Mouse (Mus musculus): ENCODE measurements around the gene Gopc. TPM values are rescaled to one million over a fixed set of nuclear protein-coding genes. Genes with fewer than 3 reads are reported as not detected.

Gopc gene
- polyA plus RNA-seq, 1 experiment from 2014 or later: 20.2 TPM

GRCm38 (mm10) chr10:52377813-52378212 is 4.1 kb downstream of the Gopc start:
- no peak for ATAC-seq (ENCODE audit: low read depth)
- WGBS: 86% methylated on average over 2 of the region's 2 CpGs
- H3K4me1 ChIP-seq (replicated peaks; ENCODE audit: control insufficient read depth, insufficient read depth, low read length): 0 out of 2 replicates have a peak, but pooled peaks cover 1% of the 10 kb centered on the region
- H3K36me3 ChIP-seq (ENCODE audit: control insufficient read depth, insufficient read depth, low read length): no peaks in the 10 kb centered on the region
- H3K9me3 ChIP-seq (ENCODE audit: control insufficient read depth, low read length): no peaks in the 10 kb centered on the region
- no peaks in the 10 kb centered on the region for H3K27me3 ChIP-seq (ENCODE audit: control insufficient read depth, insufficient read depth, low read depth, low read length)
- H3K4me3 ChIP-seq (ENCODE audit: low read length): no peak overlapping the region
- H3K4me2 ChIP-seq (ENCODE audit: low read depth, low read length): no peak overlapping the region
- H3K9ac ChIP-seq (ENCODE audit: low read length): no peak overlapping the region
- no peak overlapping the region for H3K27ac ChIP-seq (ENCODE audit: low read length)

DNA sequence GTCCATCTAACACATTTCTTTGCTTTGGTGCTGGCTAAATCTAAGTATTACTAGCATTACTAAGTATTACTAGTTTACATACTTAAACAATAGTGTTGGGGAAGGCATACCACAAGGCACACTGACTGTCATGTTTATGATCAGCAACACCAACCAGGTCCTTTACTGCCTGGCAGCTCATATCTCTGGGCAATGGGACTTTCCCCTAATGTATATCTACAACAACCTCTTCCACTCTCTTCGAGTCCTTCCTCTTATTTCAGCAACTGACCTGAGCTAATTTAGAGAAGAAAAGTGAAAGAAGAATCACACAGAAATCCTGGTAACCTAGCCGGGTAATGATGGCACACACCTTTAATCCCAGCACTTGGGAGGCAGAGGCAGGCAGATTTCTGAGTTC is 5.5 kb downstream of the Gopc start:
- WGBS: 87% methylated on average over 2 of the region's 2 CpGs
- Histone ChIP-seq H3K9ac (ENCODE audit: low read length) (no peak overlapping the region), H3K27me3 (ENCODE audit: control insufficient read depth, insufficient read depth, low read depth, low read length) (no peaks in the 10 kb centered on the region), H3K4me1 (replicated peaks; ENCODE audit: control insufficient read depth, insufficient read depth, low read length) (no peaks in the 10 kb centered on the region), H3K4me3 (ENCODE audit: low read length) (no peak overlapping the region), H3K9me3 (ENCODE audit: control insufficient read depth, low read length) (no peaks in the 10 kb centered on the region), H3K4me2 (ENCODE audit: low read depth, low read length) (no peak overlapping the region), H3K36me3 (ENCODE audit: control insufficient read depth, insufficient read depth, low read length) (no peaks in the 10 kb centered on the region), H3K27ac (ENCODE audit: low read length) (no peak overlapping the region)
- ATAC-seq (ENCODE audit: low read depth): no peak

DNA sequence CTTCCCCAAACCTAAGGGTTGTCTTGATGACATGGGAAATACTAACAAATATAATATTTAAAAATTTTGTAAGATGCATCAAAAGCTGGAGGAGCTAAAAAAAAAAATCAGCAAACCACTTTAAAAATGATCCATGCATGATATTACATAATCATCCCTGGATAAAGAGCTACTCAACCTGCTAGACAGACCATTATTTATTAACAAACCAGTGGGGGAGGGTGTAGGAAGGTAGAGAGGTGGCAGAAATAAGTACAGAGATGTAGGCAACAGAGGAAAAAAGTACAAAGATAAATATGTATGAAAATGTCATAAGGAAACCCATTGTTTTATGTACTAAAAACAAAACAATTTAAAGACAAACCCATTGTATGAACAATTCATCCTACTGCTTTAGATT is 7.3 kb downstream of the Gopc start:
- H3K4me1 ChIP-seq (replicated peaks; ENCODE audit: control insufficient read depth, insufficient read depth, low read length): no peaks in the 10 kb centered on the region
- no peak overlapping the region for H3K4me3 ChIP-seq (ENCODE audit: low read length)
- ATAC-seq (ENCODE audit: low read depth): no peak
- no peak overlapping the region for H3K27ac ChIP-seq (ENCODE audit: low read length)
- peaks cover 3% of the 10 kb centered on the region; the same call in 1 of the 2 replicates for H3K36me3 ChIP-seq (ENCODE audit: control insufficient read depth, insufficient read depth, low read length)
- H3K9me3 ChIP-seq (ENCODE audit: control insufficient read depth, low read length): no peaks in the 10 kb centered on the region
- no peaks in the 10 kb centered on the region for H3K27me3 ChIP-seq (ENCODE audit: control insufficient read depth, insufficient read depth, low read depth, low read length)
- H3K4me2 ChIP-seq (ENCODE audit: low read depth, low read length): no peak overlapping the region
- no peak overlapping the region for H3K9ac ChIP-seq (ENCODE audit: low read length)

- H3K36me3 ChIP-seq (ENCODE audit: control insufficient read depth, insufficient read depth, low read length): peaks cover 3% of the 10 kb centered on the region; the same call in 1 of the 2 replicates
- H3K27me3 ChIP-seq (ENCODE audit: control insufficient read depth, insufficient read depth, low read depth, low read length): no peaks in the 10 kb centered on the region
- no peak overlapping the region for H3K27ac ChIP-seq (ENCODE audit: low read length)
- no peaks in the 10 kb centered on the region for H3K9me3 ChIP-seq (ENCODE audit: control insufficient read depth, low read length)
- WGBS: 68% methylated on average over 4 of the region's 4 CpGs
- ATAC-seq (ENCODE audit: low read depth): no peak
- H3K9ac ChIP-seq (ENCODE audit: low read length): no peak overlapping the region
- H3K4me3 ChIP-seq (ENCODE audit: low read length): no peak overlapping the region
- H3K4me1 ChIP-seq (replicated peaks; ENCODE audit: control insufficient read depth, insufficient read depth, low read length): no peaks in the 10 kb centered on the region
- H3K4me2 ChIP-seq (ENCODE audit: low read depth, low read length): no peak overlapping the region
Observed at GRCm38 (mm10) chr10:52373834-52374233, 8.1 kb downstream of the Gopc start.

DNA sequence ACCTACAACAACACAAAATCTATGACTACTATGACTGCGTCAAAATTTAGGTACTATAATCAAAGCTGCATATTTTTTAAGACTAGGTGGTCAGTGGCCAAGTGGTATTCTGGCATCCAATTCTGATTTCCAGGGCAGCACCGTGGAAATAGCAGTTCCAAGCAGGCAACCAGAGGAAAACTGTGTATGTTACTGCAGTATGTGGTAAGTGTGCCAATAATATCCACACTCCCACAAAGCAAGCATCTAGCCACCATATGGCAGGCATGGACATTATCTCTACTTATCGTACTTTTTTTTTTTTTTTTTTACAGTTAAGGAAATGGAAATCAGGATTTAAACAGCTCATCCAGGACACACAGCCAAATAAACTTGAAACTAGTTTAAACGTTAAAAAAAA is 13.5 kb downstream of the Gopc start:
- H3K4me1 ChIP-seq (replicated peaks; ENCODE audit: control insufficient read depth, insufficient read depth, low read length): no peaks in the 10 kb centered on the region
- H3K36me3 ChIP-seq (ENCODE audit: control insufficient read depth, insufficient read depth, low read length): peaks cover 3% of the 10 kb centered on the region; the same call in 1 of the 2 replicates
- no peaks in the 10 kb centered on the region for H3K27me3 ChIP-seq (ENCODE audit: control insufficient read depth, insufficient read depth, low read depth, low read length)
- H3K4me3 ChIP-seq (ENCODE audit: low read length): no peak overlapping the region
- no peak overlapping the region for H3K27ac ChIP-seq (ENCODE audit: low read length)
- no peak for ATAC-seq (ENCODE audit: low read depth)
- WGBS: 74% methylated on average over 4 of the region's 4 CpGs
- no peaks in the 10 kb centered on the region for H3K9me3 ChIP-seq (ENCODE audit: control insufficient read depth, low read length)
- H3K9ac ChIP-seq (ENCODE audit: low read length): no peak overlapping the region
- no peak overlapping the region for H3K4me2 ChIP-seq (ENCODE audit: low read depth, low read length)

- Histone ChIP-seq H3K4me3 (ENCODE audit: low read length) (no peak overlapping the region), H3K9ac (ENCODE audit: low read length) (no peak overlapping the region), H3K36me3 (ENCODE audit: control insufficient read depth, insufficient read depth, low read length) (no peaks in the 10 kb centered on the region; the same call in 1 of the 2 replicates), H3K27me3 (ENCODE audit: control insufficient read depth, insufficient read depth, low read depth, low read length) (no peaks in the 10 kb centered on the region), H3K4me1 (replicated peaks; ENCODE audit: control insufficient read depth, insufficient read depth, low read length) (no peaks in the 10 kb centered on the region), H3K9me3 (ENCODE audit: control insufficient read depth, low read length) (no peaks in the 10 kb centered on the region), H3K27ac (ENCODE audit: low read length) (no peak overlapping the region), H3K4me2 (ENCODE audit: low read depth, low read length) (no peak overlapping the region)
- 88% methylated on average over 9 of the region's 9 CpGs for WGBS
- ATAC-seq (ENCODE audit: low read depth): no peak
Observed at GRCm38 (mm10) chr10:52360862-52361609, 20.9 kb downstream of the Gopc start.

DNA sequence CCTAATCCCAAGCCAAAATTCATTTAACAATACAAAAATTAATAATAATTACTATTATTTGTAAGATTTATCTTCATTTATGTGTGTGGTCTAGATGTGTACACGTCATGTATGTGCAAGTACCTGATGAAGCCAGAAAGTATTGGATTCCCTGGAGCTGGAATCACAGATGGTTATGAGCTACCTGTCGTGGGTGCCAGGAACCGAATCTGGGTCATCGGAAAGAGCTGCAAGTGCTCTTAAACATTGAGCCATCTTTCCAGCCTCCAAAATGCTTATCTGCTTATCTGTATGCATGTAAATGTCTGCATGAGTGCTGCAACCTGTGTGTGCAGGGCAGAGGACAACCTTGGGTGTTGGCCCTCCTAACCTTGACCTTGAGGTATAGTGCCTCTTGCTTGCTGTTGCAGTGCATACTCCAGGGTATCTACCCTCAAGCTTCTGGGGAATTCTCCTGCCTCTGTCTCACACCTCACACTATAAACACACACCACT is 21.6 kb downstream of the Gopc start:
- Histone ChIP-seq H3K4me3 (ENCODE audit: low read length) (no peak overlapping the region), H3K9me3 (ENCODE audit: control insufficient read depth, low read length) (no peaks in the 10 kb centered on the region), H3K27me3 (ENCODE audit: control insufficient read depth, insufficient read depth, low read depth, low read length) (no peaks in the 10 kb centered on the region), H3K9ac (ENCODE audit: low read length) (no peak overlapping the region), H3K27ac (ENCODE audit: low read length) (no peak overlapping the region), H3K36me3 (ENCODE audit: control insufficient read depth, insufficient read depth, low read length) (no peaks in the 10 kb centered on the region; the same call in 1 of the 2 replicates), H3K4me1 (replicated peaks; ENCODE audit: control insufficient read depth, insufficient read depth, low read length) (no peaks in the 10 kb centered on the region), H3K4me2 (ENCODE audit: low read depth, low read length) (no peak overlapping the region)
- ATAC-seq (ENCODE audit: low read depth): no peak
- WGBS: 95% methylated on average over 4 of the region's 4 CpGs

DNA sequence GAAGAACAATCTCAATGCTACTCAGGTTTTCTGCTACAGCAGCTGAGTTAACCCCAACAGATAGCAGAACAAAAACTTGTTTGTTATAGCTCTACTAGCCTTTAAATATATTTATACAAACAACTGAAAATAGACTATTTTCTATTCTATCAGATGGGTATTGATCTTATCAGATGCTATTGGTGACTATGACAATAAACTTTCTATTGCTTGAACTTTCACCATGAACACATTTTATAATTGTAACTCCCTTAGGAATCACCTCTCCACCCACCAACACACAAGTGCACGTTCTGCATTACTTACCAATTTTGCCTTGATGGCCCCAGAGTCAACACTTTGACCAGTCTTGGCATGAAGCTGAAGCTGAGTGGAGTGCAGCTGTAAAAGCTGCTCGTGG is 23.5 kb downstream of the Gopc start, which contains the start of gene Gm26741:
Gm26741 (plus strand) TSS at position 301 of the 400 bp plus-strand sequence.
- no peaks in the 10 kb centered on the region for H3K27me3 ChIP-seq (ENCODE audit: control insufficient read depth, insufficient read depth, low read depth, low read length)
- ATAC-seq (ENCODE audit: low read depth): no peak
- H3K36me3 ChIP-seq (ENCODE audit: control insufficient read depth, insufficient read depth, low read length): no peaks in the 10 kb centered on the region; the same call in 1 of the 2 replicates
- H3K4me1 ChIP-seq (replicated peaks; ENCODE audit: control insufficient read depth, insufficient read depth, low read length): no peaks in the 10 kb centered on the region
- no peak within 1 kb of the TSS for H3K4me3 ChIP-seq (ENCODE audit: low read length)
- no peak within 1 kb of the TSS for H3K27ac ChIP-seq (ENCODE audit: low read length)
- no peak within 1 kb of the TSS for H3K9ac ChIP-seq (ENCODE audit: low read length)
- WGBS: 86% methylated on average over 2 of the region's 2 CpGs
- no peak within 1 kb of the TSS for H3K4me2 ChIP-seq (ENCODE audit: low read depth, low read length)
- H3K9me3 ChIP-seq (ENCODE audit: control insufficient read depth, low read length): no peaks in the 10 kb centered on the region

- Histone ChIP-seq H3K9me3 (ENCODE audit: control insufficient read depth, low read length) (no peaks in the 10 kb centered on the region), H3K4me1 (replicated peaks; ENCODE audit: control insufficient read depth, insufficient read depth, low read length) (no peaks in the 10 kb centered on the region), H3K4me3 (ENCODE audit: low read length) (no peak overlapping the region), H3K36me3 (ENCODE audit: control insufficient read depth, insufficient read depth, low read length) (peaks cover 18% of the 10 kb centered on the region), H3K27me3 (ENCODE audit: control insufficient read depth, insufficient read depth, low read depth, low read length) (no peaks in the 10 kb centered on the region), H3K9ac (ENCODE audit: low read length) (no peak overlapping the region), H3K4me2 (ENCODE audit: low read depth, low read length) (no peak overlapping the region), H3K27ac (ENCODE audit: low read length) (no peak overlapping the region)
- 84% methylated on average over 9 of the region's 9 CpGs for WGBS
- no peak for ATAC-seq (ENCODE audit: low read depth)
Observed at GRCm38 (mm10) chr10:52353184-52353583, 28.7 kb downstream of the Gopc start.
